Mouse (Mus musculus): ENCODE measurements around the gene Zfp410. TPM values are rescaled to one million over a fixed set of nuclear protein-coding genes. Genes with fewer than 3 reads are reported as not detected.
"Not testable (repeated sequence)": the region's sequence is repeated elsewhere in the genome, so short reads cannot be mapped to it uniquely, and the experiment has no call there.

The Zfp410 gene
- polyA plus RNA-seq, 1 experiment = 59.1 TPM

- no peaks in the 10 kb centered on the region for H3K4me1 ChIP-seq (replicated peaks; ENCODE audit: control insufficient read depth, insufficient read depth, low read length)
- TF ChIP-seq CTCF (IDR thresholded peaks at IDR 0.05; ENCODE audit: borderline replicate concordance, control insufficient read depth, extremely low read depth, insufficient read depth, low read length, poor library complexity) = no peak
- no peak for TF ChIP-seq POLR2A (IDR thresholded peaks at IDR 0.05; ENCODE audit: control insufficient read depth, extremely low read depth, insufficient read depth, low read length, poor library complexity)
- WGBS = 66% methylated on average over 11 of the region's 11 CpGs
- DNase-seq = no peak
- H3K27ac ChIP-seq (ENCODE audit: control insufficient read depth, insufficient read depth, low read length) = no peak overlapping the region
- peaks cover 79% of the 10 kb centered on the region for H3K36me3 ChIP-seq (ENCODE audit: control insufficient read depth, insufficient read depth, low read length)
- H3K4me3 ChIP-seq (ENCODE audit: control insufficient read depth, insufficient read depth, low read length) = no peak overlapping the region
- no peaks in the 10 kb centered on the region for H3K27me3 ChIP-seq (ENCODE audit: control insufficient read depth, insufficient read depth, low read length)
Observed at GRCm38 (mm10) chr12:84336963-84337625, 20.4 kb downstream of the Zfp410 start.

GRCm38 (mm10) chr12:84347192-84347591, 30.5 kb downstream of the Zfp410 start:
- 88% methylated on average over 2 of the region's 2 CpGs for WGBS
- H3K4me3 ChIP-seq (ENCODE audit: control insufficient read depth, insufficient read depth, low read length) = no peak overlapping the region
- peaks cover 32% of the 10 kb centered on the region for H3K36me3 ChIP-seq (ENCODE audit: control insufficient read depth, insufficient read depth, low read length)
- TF ChIP-seq CTCF (IDR thresholded peaks at IDR 0.05; ENCODE audit: borderline replicate concordance, control insufficient read depth, extremely low read depth, insufficient read depth, low read length, poor library complexity) (no peak), POLR2A (IDR thresholded peaks at IDR 0.05; ENCODE audit: control insufficient read depth, extremely low read depth, insufficient read depth, low read length, poor library complexity) (no peak)
- no peak for DNase-seq
- no peaks in the 10 kb centered on the region for H3K27me3 ChIP-seq (ENCODE audit: control insufficient read depth, insufficient read depth, low read length)
- H3K4me1 ChIP-seq (replicated peaks; ENCODE audit: control insufficient read depth, insufficient read depth, low read length) = no peaks in the 10 kb centered on the region
- no peak overlapping the region for H3K27ac ChIP-seq (ENCODE audit: control insufficient read depth, insufficient read depth, low read length)

DNA sequence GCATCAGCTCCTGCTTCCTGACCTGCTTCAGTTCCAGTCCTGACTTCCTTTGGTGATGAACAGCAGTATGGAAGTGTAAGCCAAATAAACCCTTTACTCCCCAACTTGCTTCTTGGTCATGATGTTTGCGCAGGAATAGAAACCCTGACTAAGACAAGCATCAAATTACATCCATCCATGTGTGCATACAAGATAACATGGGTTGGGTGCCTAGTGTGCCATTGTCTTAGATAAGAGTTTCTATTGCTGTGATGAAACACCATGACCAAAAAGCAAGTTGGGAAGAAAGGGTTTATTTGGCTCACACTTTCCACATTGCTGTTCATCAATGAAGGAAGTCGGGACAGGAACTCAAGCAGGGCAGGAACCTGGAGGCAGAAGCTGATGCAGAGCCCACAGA, 42.0 kb downstream of the Zfp410 start:
- DNase-seq; H3K4me3 ChIP-seq (ENCODE audit: control insufficient read depth, insufficient read depth, low read length): not testable (repeated sequence)

DNA sequence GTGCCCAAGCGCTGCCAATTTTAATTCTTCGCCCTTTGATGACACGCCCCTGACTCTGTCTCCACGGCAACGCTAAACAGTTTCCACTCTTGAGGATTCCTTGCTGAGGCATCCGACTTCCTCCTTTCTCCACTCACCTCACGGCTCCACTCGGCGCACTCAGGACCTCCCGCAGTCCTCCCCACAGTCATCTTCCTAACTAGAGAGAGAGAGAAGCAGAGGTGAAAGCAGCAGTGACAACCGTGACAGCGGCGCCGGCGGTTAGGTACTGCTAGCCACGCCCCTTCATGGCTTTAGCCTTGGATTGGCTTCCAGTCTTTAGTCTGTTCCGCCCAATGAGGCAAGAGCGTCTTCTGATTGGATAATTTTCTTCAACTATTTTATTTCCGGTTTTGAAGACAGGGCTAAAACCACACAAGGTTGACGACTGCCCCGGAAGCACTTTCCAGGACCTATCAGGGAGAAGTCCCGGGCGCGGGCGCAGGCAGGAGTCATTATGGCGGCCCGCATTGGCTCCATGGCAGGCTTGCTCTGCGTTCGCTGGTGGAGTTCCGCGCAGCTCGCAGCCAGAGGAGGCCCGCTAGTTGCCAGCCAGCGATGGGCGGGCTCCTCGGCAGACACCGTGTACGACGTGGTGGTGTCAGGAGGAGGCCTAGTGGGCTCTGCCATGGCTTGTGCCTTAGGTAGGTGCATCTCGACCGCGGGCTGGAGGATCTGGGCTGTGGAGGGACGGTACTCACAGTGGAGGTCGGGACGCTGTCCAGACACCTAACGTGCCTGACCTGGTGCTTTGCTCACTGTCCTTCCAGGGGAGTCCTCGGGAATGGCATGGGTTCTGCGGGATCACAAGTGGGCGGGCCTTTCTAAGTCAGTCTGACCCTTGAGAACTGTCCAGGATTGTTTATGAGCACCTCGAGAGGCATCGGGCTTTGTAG, 45.2 kb downstream of the Zfp410 start, which contains the start of the genes Coq6 and Fam161b:
Gene Coq6, plus strand, starts transcription at position 103 of the 935 bp plus-strand sequence.
Gene Fam161b, minus strand, starts transcription at position 279 of the 935 bp plus-strand sequence.
- under 1% methylated on average over 51 of the region's 51 CpGs for WGBS
- Histone ChIP-seq H3K4me1 (replicated peaks; ENCODE audit: control insufficient read depth, insufficient read depth, low read length) (peaks cover 3% of the 10 kb centered on the region), H3K36me3 (ENCODE audit: control insufficient read depth, insufficient read depth, low read length) (no peaks in the 10 kb centered on the region), H3K27ac (ENCODE audit: control insufficient read depth, insufficient read depth, low read length) (no peak within 1 kb of the TSS), H3K4me3 (ENCODE audit: control insufficient read depth, insufficient read depth, low read length) (peak within 1 kb of the TSS; percentile 70), H3K27me3 (ENCODE audit: control insufficient read depth, insufficient read depth, low read length) (no peaks in the 10 kb centered on the region)
- TF ChIP-seq CTCF (IDR thresholded peaks at IDR 0.05; ENCODE audit: borderline replicate concordance, control insufficient read depth, extremely low read depth, insufficient read depth, low read length, poor library complexity) (no peak), POLR2A (IDR thresholded peaks at IDR 0.05; ENCODE audit: control insufficient read depth, extremely low read depth, insufficient read depth, low read length, poor library complexity) (peak; percentile 63)
- DNase-seq = peak; percentile 94

More for the DNA sequence above, 42.0 kb downstream of the Zfp410 start:
- not testable (repeated sequence) for H3K4me1 ChIP-seq (replicated peaks; ENCODE audit: control insufficient read depth, insufficient read depth, low read length); H3K36me3 ChIP-seq (ENCODE audit: control insufficient read depth, insufficient read depth, low read length); H3K27ac ChIP-seq (ENCODE audit: control insufficient read depth, insufficient read depth, low read length); H3K27me3 ChIP-seq (ENCODE audit: control insufficient read depth, insufficient read depth, low read length)
- 98% methylated on average over 2 of the region's 2 CpGs for WGBS

DNA sequence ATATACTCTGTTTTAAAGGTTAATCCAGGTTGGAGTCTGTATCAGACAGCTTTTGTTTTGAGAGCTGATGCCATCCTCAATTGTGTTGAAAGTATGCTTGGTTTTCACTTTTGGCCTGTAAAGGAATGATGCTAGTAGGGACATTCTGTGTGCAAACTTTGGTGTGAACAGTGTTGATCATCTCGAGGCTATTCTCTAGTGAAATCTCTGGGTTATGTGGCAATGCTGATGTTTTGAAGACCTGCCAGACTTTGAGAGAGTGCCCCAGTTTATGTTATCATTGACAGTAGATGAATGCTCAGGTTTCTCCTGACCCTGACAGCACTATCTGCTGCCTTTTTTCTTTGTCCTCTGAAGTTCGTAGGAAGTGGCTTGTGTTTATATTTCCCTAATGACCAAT, 46.2 kb downstream of the Zfp410 start:
- Histone ChIP-seq H3K4me1 (replicated peaks; ENCODE audit: control insufficient read depth, insufficient read depth, low read length) (peaks cover 3% of the 10 kb centered on the region), H3K4me3 (ENCODE audit: control insufficient read depth, insufficient read depth, low read length) (no peak overlapping the region)
- no peak for DNase-seq

GRCm38 (mm10) chr12:84364291-84364690, 47.6 kb downstream of the Zfp410 start:
- Histone ChIP-seq H3K27me3 (ENCODE audit: control insufficient read depth, insufficient read depth, low read length) (no peaks in the 10 kb centered on the region), H3K36me3 (ENCODE audit: control insufficient read depth, insufficient read depth, low read length) (no peaks in the 10 kb centered on the region), H3K4me1 (replicated peaks; ENCODE audit: control insufficient read depth, insufficient read depth, low read length) (peaks cover 3% of the 10 kb centered on the region), H3K27ac (ENCODE audit: control insufficient read depth, insufficient read depth, low read length) (no peak overlapping the region), H3K4me3 (ENCODE audit: control insufficient read depth, insufficient read depth, low read length) (no peak overlapping the region)
- DNase-seq = no peak
- TF ChIP-seq CTCF (IDR thresholded peaks at IDR 0.05; ENCODE audit: borderline replicate concordance, control insufficient read depth, extremely low read depth, insufficient read depth, low read length, poor library complexity) (no peak), POLR2A (IDR thresholded peaks at IDR 0.05; ENCODE audit: control insufficient read depth, extremely low read depth, insufficient read depth, low read length, poor library complexity) (no peak)
- WGBS = 92% methylated on average over 9 of the region's 9 CpGs

More for the DNA sequence above, 46.2 kb downstream of the Zfp410 start:
- Histone ChIP-seq H3K27me3 (ENCODE audit: control insufficient read depth, insufficient read depth, low read length) (no peaks in the 10 kb centered on the region), H3K36me3 (ENCODE audit: control insufficient read depth, insufficient read depth, low read length) (no peaks in the 10 kb centered on the region), H3K27ac (ENCODE audit: control insufficient read depth, insufficient read depth, low read length) (no peak overlapping the region)
- TF ChIP-seq CTCF (IDR thresholded peaks at IDR 0.05; ENCODE audit: borderline replicate concordance, control insufficient read depth, extremely low read depth, insufficient read depth, low read length, poor library complexity) (no peak), POLR2A (IDR thresholded peaks at IDR 0.05; ENCODE audit: control insufficient read depth, extremely low read depth, insufficient read depth, low read length, poor library complexity) (no peak)
- 70% methylated on average over 2 of the region's 2 CpGs for WGBS
